Mouse (Mus musculus) c-Kit-positive CD71-positive TER-119-negative erythroid progenitor cells, embryonic 14.5 days (primary cell): ENCODE data around the gene Sowahc.

Experiments
- DNase-seq: peaks from one replicate; pipeline ENCODE4 v3.0.0-alpha.2; 2013; ENCODE audit warnings: low read depth

Sowahc gene

DNA sequence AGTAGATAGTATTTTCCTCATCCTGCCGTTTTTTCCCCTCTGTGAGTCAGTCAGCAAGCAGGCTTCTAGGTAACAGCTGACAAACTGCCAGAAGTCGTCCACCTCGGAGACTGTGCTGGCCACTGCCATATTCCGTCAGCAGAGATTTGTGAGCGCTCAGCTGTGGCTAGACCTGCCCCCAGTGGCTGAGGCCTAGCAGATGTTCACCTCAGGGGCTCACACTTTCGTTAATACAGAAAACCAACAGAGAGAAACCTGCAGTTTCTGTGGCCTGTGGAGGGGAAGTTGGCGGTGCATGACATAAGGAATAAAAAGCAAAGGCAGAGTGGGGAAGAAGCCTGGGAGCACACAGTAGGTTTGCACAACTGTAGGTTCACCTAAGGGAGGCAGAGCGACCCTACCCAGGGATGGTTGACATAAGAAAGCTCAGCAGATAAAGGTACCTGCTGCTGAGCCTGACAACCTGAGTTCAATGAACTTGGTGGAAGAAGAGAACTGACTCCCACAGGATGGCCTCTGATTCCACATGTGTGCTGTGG, 31.9 kb downstream of the Sowahc start:
- no peak for DNase-seq

DNA sequence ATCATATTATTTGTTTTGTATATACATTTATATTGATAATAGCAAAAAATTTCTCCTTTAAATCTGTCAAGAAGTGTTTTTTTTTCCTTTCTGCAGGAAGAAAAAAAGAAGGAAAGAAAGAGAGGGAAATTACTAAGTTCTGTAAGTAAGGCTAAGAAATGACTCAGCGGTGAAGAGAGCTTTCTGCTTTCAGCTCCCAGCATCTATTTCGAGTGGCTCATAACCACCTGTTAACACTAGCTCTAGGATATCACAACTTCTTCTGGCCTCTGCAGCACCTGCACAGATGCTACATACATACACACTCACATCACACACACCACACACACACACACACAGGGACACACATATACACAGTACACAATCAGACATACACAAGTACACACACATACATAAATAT, 34.8 kb downstream of the Sowahc start:
- DNase-seq, result no peak

DNA sequence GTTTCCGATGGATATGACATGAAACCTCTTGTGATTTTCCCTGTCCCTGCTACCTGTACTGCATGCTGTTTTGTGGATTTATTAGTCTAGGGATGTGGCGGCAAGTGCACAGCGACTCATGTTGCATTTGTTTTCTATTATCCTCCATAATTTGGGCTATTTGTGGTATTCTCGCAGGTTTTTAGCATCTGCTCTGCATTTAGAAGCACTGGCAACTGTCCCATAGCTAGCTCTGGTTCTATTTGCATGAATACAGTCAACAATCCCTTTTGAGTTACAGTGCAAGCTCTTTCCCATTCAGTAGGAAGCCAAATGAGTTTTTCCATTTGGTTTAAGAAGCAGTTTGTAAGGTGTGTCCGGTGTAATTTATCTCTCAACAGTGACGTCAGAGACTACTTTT, 37.8 kb downstream of the Sowahc start:
- DNase-seq, result no peak

DNA sequence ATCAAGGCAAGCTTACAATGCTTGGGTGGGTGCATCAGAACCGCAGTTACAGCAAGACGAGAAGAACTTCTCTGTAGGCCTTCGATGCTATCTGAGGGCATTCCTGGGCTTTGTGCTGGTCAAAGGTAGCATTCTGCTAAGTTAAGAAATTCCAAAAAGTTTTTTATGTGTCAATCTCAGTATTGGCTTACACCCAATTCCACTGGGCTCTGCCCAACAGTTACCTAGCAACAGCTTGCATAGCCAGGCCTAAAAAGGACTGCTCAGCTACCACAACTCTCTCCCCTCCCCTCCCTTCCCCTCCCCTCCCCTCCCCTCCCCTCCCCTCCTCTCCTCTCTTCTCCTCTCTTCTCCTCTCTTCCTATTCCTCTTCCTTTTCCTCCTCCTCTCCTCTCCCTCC, 39.9 kb downstream of the Sowahc start:
- DNase-seq, result no peak

DNA sequence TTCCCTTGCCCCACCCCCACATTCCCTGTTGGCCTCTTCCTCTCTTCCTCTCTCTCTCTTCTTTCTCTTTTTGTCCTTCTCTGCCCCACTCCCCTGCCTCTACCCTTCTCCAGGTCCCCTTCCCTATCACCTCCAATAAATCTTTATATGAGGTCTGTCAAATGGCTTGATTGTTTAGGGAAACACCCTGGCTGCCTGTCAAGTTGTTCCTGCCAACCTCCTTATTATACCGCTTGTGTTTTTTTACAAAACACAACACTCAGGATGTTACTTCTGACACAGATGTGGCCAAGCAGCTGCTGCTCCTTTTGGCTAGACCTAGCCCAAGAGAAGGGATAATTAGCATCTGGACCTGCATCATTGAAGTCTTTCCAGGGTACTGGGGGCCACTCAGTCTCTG, 40.3 kb downstream of the Sowahc start:
- DNase-seq, result no peak

DNA sequence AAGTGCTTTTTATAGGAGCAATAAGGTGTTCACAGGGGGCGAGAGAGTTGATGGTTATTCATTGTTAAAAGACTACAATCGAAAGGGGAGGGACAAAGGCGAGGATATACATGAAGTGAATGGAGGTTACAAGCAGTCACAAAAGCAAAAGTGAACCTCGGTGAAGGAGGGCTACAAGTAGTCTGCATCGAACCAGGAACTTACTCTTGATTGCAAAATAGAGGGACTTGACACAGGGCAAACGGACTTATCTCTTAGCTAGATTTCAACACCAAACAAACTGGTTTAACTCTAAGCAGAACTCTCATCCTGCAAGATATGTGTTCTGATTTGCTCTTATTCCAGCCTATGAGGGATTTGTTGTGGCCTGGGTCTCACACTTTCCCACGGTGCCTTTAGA, 41.2 kb downstream of the Sowahc start:
- no peak for DNase-seq

DNA sequence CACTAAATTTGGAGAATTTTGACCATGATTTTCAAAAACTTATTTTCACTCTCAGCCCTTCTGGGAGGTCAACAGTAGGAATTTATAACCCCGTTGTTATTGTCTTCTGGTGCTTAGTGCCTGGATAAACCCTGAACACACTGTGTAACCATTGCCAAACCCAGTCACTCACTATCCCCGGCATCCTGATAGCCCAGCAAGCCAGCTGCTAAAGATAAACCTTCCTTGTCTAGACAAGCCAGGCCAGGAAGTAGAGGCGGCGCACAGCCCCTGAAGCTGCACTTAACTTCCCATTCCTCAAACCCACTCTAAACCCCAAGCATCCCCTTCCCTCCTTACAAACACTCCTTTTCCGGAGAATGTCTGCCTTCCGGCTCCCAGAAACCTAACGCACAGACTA, 43.3 kb downstream of the Sowahc start:
- no peak for DNase-seq

DNA sequence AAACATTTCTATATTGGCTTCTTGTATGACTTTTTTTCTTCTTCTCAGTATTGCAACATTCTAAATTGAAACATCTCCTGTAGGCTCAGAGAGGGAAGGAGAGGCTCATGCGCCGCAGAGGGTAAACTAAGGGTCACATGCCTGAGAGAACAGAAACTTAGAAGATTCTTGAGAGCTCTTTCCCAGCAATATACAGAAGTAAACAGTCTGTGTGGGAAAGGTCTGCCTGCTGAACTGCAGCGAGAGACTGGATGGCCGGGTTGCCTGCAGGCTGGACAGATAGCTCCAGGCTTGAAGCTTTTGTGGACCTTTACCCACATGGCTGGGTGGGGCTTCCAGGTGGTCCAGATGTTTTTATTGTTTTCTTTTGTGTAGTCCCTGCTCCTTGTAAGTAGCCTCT, 43.9 kb downstream of the Sowahc start:
- no peak for DNase-seq

DNA sequence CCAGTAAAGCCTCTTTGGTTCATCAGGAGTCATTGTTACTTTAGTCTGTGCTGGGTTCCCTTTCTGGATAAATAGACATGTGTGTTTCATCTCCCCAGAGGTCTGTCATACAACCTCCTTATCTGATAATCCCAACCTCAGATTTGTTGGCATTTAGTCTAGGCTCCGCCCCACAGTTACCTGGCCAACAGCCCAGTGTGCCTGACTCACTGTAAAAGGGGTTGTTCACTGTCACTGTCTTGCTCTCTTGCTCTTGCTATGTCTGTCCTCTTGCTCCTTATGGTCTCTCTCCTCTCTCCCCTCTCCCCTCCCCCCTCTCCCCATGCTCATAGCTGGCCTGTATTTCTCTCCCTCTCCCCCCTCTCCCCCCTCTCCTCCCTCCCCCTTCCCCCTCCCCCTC, 44.3 kb downstream of the Sowahc start:
- DNase-seq, result no peak

DNA sequence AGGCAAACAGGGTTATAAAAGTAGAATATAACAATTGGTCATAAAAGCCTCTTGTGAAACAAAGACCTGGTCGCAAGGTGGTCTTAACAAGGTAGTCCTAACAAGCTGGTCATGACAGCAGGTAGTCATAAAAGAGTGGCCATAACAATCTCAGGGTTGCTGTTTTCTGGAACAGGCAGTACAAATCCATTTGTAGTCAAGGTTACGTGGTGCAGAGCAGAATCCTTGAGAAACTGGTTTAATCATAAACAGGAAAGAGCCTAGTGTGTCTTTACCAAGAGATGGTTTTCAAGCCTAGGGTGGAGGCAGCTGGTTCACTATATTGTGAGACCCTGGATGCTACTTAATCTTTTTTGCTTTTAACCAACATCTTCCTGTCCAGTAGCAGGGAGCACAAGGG, 45.5 kb downstream of the Sowahc start:
- DNase-seq, result no peak

DNA sequence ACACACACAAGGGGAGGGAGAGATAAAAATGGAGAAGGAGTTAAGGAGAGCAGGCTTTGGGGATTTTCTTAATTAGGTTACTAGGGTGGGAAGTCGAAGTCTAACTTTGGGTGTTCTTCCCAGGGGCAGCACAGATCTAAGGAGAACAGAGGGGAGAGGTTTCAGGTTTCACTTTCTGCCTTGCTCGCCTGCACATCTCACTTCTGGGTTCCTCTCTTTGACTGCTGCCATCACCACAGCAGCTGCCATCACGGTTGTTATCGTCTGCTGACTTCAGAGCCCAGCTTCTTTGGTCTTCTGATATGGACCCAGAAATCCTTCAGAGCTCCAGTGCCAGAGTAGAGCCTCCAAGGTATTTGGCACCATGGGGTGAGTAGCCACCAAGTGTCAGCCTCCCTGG, 46.4 kb downstream of the Sowahc start:
- DNase-seq, result no peak

DNA sequence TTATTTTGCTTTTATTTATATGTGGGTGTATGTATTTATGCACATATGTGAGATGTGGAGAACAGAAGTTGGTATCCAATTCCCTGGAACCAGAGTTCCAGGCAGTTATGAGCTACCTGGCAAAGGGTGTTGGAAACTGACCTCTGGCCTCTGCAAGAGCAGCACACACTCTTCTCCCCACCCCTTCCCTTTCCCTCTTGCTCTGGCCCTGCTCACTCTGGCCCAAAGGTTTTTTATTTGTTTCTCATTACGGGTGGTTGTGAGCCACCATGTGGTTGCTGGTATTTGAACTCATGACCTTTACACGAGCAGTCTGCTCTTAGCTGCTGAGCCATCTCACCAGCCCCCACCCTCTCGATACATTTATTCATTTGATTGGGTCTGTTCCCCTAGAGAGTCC, 47.0 kb downstream of the Sowahc start:
- no peak for DNase-seq

DNA sequence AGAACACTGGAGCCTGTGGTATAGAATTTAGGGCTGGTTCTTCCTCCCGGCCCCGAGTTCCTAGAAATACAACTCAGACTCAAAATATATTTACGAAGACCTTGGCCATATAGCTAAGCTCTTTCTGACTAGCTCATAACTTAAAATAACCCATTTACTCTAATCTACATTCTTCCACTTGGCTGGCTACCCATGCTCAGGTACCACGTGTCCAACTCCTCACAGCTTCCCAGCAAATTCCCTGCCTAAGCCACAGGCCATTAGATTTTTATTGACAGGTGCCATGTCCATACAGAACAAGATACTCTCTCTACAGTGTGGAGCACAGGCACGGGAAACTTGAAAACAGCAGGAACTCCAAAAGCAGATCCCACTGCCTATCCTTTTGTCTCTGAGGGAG, 54.0 kb downstream of the Sowahc start:
- DNase-seq, result no peak
